Mouse (Mus musculus): Measurements from ENCODE around the gene Phtf2.
"Not testable (repeated sequence)": the region's sequence is repeated elsewhere in the genome, so short reads cannot be mapped to it uniquely, and the experiment has no call there.

Phtf2 gene

DNA sequence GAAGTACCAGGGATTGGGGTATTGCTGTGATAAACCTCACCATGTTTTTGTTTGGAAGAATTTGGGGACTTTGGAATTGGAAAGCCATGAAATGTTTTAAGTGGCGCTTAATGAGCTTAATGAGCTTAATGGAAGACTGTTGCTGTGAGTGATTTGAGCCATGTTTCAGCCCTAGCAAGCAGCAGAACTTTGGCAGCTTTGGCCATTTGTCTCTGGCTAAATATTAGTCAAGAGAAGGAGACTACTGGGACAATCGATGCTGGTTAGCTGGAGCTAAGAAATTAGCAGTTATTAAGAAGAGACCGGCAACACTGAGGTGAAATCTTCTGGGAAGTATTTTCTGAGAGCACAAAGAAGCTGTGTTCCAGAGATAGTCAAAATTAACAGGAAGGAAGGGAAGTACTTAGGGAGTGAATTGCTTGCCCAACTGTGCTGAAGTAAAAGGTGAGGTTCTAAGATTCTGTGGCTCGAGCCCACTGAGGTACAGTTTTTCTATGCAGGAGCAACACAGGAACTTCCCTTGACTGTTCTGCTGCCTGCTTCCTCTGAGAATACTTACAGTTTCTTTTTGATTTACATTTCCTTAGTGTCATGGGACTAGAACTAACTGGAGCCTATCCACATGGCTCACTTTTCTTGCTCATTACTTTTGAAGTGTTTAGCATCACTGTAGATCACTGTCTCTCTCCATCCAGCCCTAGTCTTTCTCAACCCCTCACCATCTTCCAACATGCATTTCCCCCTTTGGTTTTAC lies 17.5 kb downstream of the Phtf2 start:
- DNase-seq, result no peak

DNA sequence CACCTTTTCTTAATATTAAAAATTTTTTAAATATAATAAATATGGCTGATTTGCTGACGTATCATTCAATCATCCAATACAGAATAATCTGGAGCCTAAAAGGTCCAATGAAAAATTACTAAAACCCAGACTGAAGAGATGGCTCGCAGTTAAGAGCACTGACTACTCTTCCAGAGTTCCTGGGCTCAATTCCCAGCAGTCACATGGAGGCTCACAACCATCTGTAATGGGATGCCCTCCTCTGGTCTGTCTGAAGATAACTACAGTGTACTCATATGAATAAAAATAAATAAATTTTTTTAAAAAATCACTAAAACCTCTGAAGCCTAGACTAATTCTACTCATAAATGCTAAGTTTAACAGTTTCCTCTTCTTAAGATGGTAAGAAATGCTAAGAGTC lies 20.0 kb downstream of the Phtf2 start:
- no peak for DNase-seq

DNA sequence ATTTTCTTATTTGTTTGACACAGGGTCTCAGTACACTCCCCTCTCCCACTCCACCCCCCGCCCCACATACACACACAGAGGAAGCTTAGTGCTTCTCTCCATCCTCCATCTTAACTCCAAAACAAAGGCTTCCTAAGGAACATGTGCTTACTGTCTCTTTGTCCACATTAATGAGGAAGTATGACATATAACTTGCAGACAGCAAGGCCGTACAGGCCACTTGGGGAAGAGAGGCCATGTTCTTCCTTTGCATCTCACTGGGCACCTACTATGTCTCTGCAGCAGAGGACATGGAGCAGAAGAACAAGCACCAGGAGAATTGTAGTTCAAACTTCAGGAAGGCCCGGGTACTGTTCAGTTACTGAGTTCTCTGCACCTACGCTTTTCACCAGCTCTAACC lies 21.4 kb downstream of the Phtf2 start:
- no peak for DNase-seq

DNA sequence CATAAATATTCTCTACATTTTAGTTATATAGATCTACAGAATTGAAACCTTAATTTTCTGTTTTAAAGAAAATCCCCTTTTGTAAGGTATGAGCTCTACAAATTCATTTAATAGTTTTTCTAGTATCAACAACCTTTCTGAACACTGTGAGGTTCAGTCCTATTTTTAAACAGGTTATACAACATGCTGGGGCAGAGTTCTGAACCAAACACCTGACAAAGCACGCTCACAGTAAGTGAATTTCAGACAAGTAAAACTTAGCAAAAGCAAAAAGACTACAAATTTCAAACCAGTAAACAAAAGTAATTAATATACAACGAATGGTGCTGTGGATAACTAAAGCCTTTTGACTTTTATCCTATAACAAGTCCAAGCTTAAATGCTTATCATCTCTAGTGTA lies 23.5 kb downstream of the Phtf2 start:
- DNase-seq, result no peak

DNA sequence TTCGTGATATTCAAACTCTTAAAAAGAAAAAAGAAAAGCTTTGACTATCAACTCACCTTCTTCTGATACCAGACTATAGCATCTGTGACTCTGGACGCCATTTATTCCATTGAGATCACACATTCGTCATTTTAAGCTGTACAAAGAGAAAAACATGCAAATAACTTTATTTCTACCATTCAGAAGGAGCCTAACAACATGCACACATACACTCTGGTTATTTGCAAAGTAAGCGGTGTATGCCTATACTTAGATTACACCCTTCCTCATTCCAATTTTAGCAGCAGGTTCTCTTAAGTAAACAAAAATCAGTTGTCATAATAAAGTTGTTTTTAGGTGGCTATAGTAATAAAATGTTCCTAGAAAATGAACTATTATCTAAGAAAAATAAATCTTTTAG lies 26.9 kb downstream of the Phtf2 start:
- DNase-seq, result no peak

DNA sequence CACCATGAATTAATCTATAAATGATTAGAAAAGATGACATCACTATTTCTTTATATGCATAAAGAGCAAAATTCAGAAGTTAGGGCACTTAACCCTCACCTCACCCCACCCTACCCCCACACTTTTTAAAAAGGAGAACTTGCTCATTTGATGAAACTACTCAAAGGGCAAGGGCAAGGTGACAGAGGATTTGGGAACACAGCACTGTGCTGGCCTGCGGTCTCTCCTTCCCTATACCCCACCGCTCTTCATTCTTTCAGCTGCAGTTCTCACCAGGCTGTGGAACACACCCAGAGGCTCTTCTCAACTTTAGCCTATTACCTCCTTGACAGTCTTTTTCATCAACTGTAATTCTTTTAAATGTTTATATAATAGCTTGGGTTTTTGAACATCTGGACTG lies 34.9 kb downstream of the Phtf2 start:
- DNase-seq, result no peak

DNA sequence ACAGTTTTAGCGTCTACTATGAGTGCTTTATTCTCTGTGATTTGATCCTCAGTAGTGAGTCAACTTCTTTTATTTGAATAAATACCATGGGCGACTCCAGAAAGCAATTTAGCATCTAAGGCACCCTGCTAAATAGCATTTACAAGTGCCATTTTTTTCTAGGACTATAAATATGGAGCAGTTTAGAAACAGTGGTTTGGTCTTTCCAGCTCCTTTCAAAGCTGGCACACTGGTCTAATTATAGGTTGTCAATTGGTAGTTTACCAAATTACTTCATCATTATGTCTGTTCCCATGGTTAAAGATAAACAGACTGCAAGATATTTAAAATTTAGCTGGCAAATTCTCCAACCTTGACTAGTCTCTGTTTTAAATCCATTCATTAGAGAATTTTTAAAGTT lies 38.1 kb downstream of the Phtf2 start:
- no peak for DNase-seq

DNA sequence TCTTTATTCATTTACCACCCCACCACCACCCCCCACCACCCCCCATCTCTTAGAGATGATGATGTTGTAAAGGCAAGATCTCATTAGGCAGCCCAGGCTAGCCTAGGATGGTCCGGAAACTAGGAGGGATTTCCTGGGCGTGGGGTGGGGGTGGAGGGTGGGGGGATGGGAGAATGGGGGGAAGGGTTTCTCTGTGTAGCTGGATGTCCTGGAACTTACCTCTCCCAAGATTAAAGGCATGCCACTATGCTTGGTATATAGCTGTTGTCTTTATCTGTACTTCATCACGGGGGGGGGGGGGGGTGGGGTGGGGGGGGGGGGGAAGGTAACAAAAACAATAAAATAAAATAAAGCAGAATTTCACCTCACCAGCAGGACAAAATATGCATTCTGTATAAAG lies 38.5 kb downstream of the Phtf2 start:
- DNase-seq, result no peak

DNA sequence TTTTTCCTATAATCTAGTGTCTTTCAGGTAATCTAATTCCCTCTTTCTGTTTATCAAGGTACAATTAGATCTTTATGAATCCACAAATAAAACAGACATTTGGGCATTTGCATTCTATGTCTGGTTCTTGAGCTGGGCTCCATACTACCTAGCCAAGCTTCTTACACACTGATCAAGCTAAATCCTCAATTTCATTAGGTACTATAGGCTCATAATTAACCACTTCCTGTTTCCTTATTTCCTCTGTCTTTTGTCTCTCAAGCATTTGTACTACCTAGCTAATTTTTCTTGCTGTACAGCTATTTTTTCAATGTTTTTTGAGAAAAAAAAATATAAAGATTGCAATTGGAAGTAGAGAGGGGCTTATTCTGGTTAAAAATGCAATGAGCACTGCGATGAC lies 44.8 kb downstream of the Phtf2 start:
- DNase-seq, result no peak

DNA sequence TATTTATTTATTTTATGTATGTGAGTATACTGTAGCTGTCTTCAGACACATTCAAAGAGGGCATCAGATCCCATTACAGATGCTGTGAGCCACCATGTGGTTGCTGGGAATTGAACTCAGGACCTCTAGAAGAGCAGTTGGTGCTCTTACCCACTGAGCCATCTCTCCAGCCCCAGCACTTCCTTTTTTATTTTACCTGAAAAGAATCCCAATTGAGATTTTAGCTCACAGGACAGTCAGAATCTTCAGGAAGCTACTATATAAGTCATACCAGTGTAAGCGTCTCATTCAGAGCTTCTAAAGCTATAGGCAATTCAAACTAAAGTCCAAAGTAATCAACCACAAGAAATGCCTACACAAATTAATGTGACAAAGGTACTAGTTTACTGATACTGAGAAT lies 47.5 kb downstream of the Phtf2 start:
- DNase-seq, result no peak

DNA sequence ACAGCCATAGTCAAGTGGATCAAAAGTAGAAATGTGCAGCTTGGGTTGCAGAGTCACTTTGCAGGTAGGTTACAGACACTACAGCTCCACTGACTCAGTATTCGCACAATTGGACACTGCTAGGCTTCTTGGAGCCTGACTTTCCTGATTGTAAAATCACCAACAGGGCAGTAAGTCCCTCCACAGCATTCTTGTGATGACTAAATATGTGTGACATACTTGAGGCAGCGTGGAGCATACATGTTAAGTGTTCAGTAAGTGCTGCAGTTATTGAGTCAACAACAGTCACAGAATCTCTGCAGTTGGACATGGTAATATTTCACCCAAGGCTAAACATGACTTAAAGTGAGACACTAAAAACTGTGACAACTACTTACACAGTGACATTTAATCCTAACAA lies 50.5 kb downstream of the Phtf2 start:
- no peak for DNase-seq

DNA sequence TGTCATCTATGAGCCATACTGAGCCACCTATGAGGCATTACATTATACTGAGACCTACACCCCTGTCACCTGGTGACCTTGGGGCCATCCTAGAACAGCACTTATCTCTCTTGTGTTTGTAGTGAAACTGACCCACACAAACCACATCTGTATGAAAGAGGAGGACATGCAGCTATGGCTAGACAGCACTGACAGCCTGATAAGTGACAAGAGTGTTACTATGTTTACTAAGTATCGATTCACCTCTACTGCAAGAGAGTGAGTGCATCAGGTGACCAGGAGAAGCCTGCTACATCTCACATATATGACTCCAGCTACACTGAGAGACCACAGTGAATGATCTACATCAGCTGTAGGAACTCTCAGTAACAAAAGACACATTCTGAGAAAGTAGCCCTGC lies 51.2 kb downstream of the Phtf2 start:
- no peak for DNase-seq

DNA sequence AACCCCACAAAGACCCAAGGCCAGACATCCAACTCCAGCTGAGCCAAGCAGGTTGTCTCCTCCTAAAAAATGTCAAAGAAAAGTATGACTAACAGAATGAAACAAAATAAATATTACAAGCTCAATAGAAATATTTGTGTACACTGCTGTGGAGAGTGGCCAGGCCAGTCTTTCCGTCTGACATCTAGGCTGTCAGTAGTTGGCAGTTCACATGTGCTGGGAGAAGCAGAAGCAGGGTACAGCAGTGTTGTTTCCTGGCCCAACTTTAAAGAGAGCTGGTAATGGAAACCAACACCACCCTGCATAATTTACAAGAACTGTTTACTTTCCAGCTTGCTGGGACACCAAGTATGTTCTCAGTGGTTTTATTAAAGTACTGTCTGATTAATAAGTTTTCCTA lies 60.3 kb downstream of the Phtf2 start:
- DNase-seq, result no peak

DNA sequence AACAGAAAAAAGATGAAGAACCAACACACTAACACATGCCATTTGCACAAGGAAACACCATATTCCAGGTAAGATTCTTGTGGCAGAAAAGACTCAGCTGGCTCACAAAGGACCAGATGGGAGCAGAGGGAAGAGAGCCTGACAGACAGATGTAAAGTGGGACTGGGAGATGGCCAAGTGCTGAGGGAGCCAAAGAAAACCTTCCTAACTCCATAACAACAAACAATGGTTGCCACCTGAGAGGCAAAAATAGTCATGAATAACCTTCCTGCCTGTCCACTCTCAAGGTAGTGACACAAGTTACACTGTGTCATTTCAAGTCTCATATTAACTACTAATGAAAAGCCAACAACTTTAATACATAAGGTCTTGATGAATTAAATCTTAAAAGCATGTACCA lies 60.8 kb downstream of the Phtf2 start:
- no peak for DNase-seq

DNA sequence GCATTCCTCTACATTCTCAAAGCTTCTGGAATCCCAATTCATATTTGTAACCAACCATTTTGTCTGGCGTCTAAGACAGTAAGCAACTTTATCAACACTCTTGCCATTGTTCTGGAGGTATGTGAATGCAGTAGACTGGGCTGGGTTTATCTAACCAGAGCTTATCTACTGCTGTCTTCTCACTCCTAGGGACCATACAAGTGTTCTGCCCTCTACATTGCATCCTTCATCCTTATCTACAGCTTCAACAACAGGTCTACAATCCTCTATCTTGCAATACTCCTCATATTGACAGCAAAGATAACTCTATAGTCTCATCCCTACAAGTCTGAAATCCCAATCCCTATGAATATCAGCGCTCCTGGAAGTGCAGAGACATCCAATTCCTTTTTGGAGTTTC lies 66.8 kb downstream of the Phtf2 start:
- no peak for DNase-seq

DNA sequence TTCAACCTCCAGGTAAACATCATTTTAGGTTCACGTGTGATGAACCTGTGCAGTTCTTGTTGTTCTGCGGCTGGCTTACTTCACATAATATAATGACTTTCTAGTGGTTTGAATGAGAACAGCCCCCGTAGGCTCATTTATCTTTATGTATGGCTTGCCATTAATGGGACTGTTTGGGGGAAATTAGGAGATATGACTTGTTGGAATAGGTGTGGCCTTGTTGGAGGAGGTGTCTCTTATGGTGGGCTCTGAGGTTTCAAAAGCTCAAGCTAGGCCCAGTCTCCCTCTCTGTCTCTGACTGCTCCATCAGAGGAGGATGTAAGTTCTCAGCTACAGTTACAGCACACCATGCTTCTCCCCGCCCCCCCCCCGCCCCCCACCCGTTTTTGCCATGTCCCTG lies 71.5 kb downstream of the Phtf2 start:
- no peak for DNase-seq

DNA sequence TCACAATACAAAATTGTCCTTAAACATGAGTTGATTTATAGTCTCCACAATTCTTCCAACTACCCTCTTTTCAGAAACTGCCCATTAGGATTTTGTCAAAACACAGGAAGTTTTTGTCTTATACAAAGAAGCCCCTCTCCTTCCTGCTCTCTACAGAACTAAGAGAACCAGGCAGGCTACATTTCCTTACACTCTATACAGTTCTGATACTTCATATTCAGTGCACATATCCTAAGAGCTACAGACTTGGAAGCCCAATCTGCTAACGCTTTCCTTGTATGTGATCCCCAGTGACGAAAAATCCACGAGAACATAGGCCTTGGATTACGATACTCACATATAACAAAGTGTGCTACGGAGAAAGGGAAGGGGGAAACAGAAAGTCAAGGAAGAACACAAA lies 86.0 kb downstream of the Phtf2 start:
- no peak for DNase-seq

DNA sequence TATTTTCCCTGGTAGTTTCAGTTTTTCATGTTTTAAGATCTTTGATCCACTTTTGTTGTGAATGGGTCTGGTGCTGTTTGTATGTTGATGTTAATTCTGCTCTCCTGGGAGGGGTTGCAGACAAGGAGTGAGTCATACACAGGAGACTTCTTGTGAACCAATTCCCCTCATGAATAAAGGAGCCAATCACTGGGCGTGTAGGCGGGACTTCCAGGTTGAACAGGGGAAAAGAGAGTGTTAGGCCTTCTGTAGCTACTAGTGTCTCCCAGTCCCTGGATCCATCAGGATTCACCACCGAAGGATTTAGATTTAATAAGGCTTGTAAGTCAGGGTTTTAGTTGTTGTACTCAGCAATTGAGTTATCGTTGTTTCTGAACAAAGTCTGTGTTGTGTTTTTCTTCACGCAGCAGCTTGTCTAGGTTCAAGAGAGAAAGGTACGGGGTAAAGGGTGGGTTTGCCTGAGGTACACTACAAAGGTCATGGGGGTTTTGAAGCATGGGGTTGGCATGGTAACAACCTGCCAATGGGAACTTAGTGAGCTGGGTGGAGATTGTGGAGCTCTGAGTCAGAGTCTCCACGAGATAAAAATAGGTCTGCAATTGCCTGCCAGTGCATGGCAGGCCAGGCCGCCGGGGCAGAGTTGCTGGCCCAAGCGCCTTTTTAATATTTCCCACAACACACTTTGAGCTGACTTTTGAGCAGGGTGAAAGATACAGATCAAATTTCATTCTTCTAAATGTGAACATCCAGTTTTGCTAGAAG lies 90.0 kb downstream of the Phtf2 start:
- peak in 1 of 2 experiments; percentile 10 for DNase-seq

DNA sequence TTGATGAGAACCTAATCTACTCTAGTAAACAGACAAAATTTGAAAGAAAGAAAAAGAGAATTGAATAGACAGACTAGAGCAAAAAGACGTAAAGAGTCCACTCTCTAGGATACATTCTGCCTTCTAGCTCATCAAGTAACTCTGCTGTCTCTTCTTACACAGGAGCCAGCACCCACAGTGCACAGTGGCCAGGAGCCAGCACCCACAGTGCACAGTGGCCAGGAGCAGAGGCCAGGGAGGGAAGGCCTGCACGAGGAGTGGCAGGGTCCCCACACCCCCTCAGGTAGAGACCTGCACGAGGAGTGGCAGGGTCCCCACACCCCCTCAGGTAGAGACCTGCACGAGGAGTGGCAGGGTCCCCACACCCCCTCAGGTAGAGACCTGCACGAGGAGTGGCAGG lies 95.5 kb downstream of the Phtf2 start:
- not testable (repeated sequence) for DNase-seq

DNA sequence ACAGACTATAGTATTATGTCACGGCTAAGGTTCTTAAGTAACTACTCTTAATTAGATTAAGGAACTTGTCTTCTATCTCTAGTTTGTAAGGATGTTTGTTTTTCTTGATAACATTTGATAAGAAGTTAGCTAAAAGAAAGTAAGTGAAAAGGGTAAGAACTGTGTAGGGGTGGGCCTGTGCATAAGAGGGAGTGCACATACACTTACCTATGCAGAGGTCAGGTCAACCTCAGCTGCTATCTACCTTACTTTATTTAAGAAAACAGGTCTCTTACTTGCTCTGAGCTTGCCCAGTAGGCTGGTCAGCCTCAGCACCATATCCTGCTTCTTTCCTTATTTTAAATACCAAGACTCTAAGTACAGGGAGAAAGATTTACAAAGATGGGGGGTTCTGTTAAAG lies 100.8 kb downstream of the Phtf2 start:
- no peak for DNase-seq

DNA sequence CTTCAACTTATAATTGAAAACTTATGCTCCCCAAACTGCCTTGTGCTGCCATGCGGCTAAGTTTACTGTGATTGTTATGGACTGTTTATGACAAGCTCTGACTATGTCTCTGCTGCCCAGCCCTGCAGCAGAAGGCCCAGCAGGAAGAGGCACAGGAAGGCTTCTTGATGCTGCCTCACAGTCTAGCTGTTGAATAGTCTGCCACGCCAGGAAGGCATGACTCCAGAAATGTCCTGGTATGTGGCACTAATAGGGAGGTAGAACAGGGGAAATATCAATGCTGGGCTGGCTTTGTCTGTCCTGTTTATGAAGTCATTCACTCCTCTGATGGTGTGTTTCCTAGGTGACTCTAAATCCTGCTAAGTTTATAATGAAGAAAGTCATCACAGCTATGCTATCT lies 102.7 kb downstream of the Phtf2 start:
- DNase-seq, result no peak

DNA sequence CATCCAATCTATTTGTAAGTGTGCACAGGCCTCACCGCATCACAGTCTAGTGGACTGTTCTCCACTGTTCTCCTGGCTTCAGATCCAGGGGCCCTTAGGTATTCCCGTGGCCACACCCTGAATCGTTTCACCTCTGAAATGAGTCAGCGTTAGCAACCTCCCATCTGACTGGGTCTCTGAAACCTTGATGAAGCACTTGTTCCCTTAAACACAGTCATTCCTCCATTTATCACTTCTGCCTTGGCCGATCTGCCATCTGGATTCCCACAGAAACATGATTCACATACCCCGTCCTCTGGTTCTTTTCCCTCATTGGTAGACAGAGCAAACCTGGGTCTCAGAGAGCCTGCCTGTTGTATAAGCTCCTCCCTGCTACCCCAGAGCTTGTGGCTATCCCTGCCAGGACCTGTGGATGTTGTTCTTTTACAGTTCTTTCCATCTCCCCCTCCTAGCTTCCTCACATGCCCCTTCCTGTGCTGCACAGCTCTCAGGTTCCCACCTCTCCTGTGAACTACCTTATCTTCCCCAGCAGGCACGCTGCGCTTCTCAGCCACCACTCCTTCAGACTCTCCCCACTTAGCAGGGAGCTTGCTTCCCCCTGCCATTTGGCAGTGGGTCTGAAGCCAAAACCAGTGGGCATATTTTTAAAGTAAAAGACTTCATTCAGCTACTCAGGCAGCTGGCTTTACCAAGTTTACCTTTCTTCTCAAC lies 103.5 kb downstream of the Phtf2 start:
- DNase-seq, result no peak

DNA sequence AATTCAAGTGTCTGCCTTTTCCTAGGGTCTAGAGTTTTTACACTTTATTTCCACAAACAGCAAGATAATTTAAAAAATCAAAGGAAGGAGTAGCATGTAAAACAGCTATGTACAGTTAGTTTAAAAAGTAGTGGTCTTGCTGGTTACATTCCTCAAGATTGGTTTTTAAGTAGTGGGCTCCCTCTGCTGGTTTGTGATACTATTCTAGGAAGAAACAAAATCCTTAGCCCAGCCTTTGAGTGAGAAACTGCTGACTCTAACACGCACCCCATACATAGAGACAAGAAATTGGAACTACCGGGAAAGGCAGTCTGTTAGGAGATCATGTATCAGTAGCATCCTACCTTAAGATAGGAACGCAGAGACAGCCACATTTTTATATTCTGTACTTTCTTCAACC lies 108.6 kb downstream of the Phtf2 start:
- no peak for DNase-seq

DNA sequence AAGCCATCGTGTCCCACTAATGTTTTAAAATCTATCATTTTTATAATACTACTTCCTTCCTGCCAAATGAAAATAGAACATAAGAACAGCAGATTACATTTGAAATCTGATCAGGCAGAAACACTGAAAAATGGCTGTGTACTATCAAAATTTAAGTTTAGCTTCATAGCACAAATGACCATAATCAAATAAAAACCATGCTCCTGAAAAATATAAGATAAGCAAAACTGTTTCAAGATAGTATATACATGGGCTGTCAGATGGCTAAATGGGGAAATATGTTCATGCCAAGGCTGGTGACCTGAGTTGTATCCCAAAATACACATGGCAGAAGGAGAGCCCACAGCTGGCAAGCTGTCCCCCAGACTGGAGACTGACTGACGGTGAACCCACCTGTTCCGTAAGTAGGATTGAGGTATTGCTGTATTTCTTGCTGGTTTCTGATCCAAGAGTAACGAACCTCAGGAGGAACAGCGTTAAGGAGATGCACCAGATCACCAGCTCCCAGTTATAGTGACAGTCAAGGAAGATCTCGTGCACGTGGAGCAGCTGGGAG lies 116.5 kb downstream of the Phtf2 start:
- DNase-seq, result no peak
